Mouse (Mus musculus) liver, embryonic 18 days (tissue): Measurements from ENCODE around the gene Gm8922. TPM values are rescaled to one million over a fixed set of nuclear protein-coding genes. Genes with fewer than 3 reads are reported as not detected.

ENCODE experiments used
- polyA plus RNA-seq: library from polyadenylated mRNA; depleted of rRNA; stranded (reverse); fragments of >200 nt; gene quantifications from 2 replicates; pipeline ENCODE4 v1.2.3, GENCODE M21; 2012; rRNA removed

Gm8922 gene
- not detected in 2 replicates for polyA plus RNA-seq

GRCm38 (mm10) chr5:11681659-11682058, at the start of gene Gm8922:
Gene Gm8922, plus strand, starts transcription at chr5:11681959.

Other genes with a start within 250 kb of the Gm8922 start
- gene Gm8906, start 179.3 kb upstream of the Gm8922 start, polyA plus RNA-seq = not detected in 2 replicates
- not detected in 2 replicates for gene Gm6460, start 87.0 kb upstream of the Gm8922 start, polyA plus RNA-seq
- gene Gm8926, start 88.6 kb downstream of the Gm8922 start, polyA plus RNA-seq = not detected in 2 replicates
- gene Gm6465, start 163.6 kb downstream of the Gm8922 start, polyA plus RNA-seq = not detected in 2 replicates
- not detected in 2 replicates for gene 4933402N22Rik, start 236.1 kb downstream of the Gm8922 start, polyA plus RNA-seq